Mouse (Mus musculus): ENCODE results near the gene Brix1. TPM values are rescaled to one million over a fixed set of nuclear protein-coding genes. Genes with fewer than 3 reads are reported as not detected.
A peak's percentile ranks its signal among the peaks of the same experiment; 100 is the strongest.
"Not testable (repeated sequence)": the region's sequence is repeated elsewhere in the genome, so short reads cannot be mapped to it uniquely, and the experiment has no call there.

Brix1 gene
- polyA plus RNA-seq, 1 experiment = 4.1 TPM

DNA sequence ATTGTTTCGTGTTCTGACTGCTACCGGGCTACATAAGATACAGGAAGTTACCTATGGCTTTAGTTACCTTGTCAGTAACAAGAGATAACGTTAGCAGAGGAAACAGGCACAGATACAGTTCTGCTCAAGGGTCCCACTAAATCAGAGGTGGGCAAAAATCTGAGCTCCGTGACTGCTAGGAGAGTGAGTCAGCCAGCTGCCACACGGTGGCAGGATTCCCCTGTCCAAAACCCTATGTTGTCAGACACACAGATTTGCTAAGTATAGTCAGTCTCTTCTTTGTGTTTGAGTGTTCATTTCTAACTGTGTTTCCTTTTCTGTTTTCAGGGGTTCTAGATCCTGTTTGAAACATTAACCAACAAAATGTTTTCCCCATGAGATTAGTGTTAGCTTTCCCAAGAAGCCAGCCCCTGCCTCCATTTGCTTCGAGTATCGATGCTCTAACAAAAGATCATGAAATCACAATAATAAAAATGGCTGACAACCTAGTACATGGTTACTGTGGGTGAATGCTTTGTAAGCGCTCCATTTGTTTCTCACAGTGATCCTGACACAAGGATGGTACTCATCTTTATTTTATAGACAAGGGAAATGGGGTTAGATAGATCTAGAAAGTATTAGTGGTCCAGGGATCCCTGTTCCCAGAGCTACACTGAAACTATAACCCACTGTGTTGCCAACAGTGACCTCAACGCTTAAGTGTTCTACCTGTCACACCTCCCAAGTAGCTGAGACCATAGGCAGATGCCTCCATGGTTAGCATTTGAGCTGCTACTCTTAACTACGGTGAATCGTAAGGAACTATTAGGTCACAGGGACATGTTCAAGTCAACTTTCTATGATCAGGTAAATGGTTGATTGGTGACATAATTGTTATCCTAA lies 15.3 kb upstream of the Brix1 start:
- TF ChIP-seq CTCF (IDR thresholded peaks at IDR 0.05; ENCODE audit: control insufficient read depth, insufficient read depth, insufficient replicate concordance, low read depth, low read length) (peak; percentile 55; the same call in 1 of the 2 replicates), POLR2A (IDR thresholded peaks at IDR 0.05; ENCODE audit: control insufficient read depth, low read depth, low read length) (no peak)
- Histone ChIP-seq H3K36me3 (ENCODE audit: control insufficient read depth, insufficient read depth, low read length) (no peaks in the 10 kb centered on the region), H3K27ac (ENCODE audit: control insufficient read depth, insufficient read depth, low read depth, low read length) (no peak overlapping the region), H3K4me3 (ENCODE audit: control insufficient read depth, low read depth, low read length) (no peak overlapping the region), H3K4me1 (ENCODE audit: control insufficient read depth, insufficient read depth, low read length) (no peaks in the 10 kb centered on the region), H3K27me3 (ENCODE audit: control insufficient read depth, insufficient read depth, low read length) (no peaks in the 10 kb centered on the region)

GRCm38 (mm10) chr15:10500035-10500434 lies 14.3 kb upstream of the Brix1 start:
- Histone ChIP-seq H3K27me3 (ENCODE audit: control insufficient read depth, insufficient read depth, low read length) (no peaks in the 10 kb centered on the region), H3K27ac (ENCODE audit: control insufficient read depth, insufficient read depth, low read depth, low read length) (no peak overlapping the region), H3K4me3 (ENCODE audit: control insufficient read depth, low read depth, low read length) (no peak overlapping the region), H3K36me3 (ENCODE audit: control insufficient read depth, insufficient read depth, low read length) (no peaks in the 10 kb centered on the region), H3K4me1 (ENCODE audit: control insufficient read depth, insufficient read depth, low read length) (no peaks in the 10 kb centered on the region)
- TF ChIP-seq CTCF (IDR thresholded peaks at IDR 0.05; ENCODE audit: control insufficient read depth, insufficient read depth, insufficient replicate concordance, low read depth, low read length) = no peak
- TF ChIP-seq POLR2A (IDR thresholded peaks at IDR 0.05; ENCODE audit: control insufficient read depth, low read depth, low read length) = no peak

DNA sequence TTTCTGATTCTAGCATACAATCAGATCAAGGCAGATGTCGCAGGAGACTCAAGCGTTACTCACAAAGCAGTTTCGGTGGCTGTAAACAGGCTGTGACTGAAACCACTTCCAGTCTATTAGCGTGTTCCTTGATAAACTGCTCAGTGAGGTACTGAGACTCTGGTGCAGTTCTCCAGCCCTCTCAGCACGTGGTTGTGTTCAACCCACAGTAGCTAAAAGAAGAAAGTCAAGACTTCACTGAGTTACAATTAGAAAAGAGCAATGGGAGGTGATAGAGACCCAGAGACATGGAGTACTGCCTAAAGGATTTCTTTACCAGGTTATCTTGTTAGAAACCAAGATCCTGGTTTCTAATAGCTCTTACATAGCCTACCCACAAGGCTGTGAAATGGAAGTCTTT lies 13.8 kb upstream of the Brix1 start:
- H3K36me3 ChIP-seq (ENCODE audit: control insufficient read depth, insufficient read depth, low read length) = no peaks in the 10 kb centered on the region
- no peak overlapping the region for H3K4me3 ChIP-seq (ENCODE audit: control insufficient read depth, low read depth, low read length)
- TF ChIP-seq CTCF (IDR thresholded peaks at IDR 0.05; ENCODE audit: control insufficient read depth, insufficient read depth, insufficient replicate concordance, low read depth, low read length) (no peak), POLR2A (IDR thresholded peaks at IDR 0.05; ENCODE audit: control insufficient read depth, low read depth, low read length) (no peak)
- no peak overlapping the region for H3K27ac ChIP-seq (ENCODE audit: control insufficient read depth, insufficient read depth, low read depth, low read length)
- H3K27me3 ChIP-seq (ENCODE audit: control insufficient read depth, insufficient read depth, low read length) = no peaks in the 10 kb centered on the region
- no peaks in the 10 kb centered on the region for H3K4me1 ChIP-seq (ENCODE audit: control insufficient read depth, insufficient read depth, low read length)

GRCm38 (mm10) chr15:10496696-10497095 lies 10.9 kb upstream of the Brix1 start:
- not testable (repeated sequence) for H3K4me1 ChIP-seq (ENCODE audit: control insufficient read depth, insufficient read depth, low read length); H3K36me3 ChIP-seq (ENCODE audit: control insufficient read depth, insufficient read depth, low read length); H3K27me3 ChIP-seq (ENCODE audit: control insufficient read depth, insufficient read depth, low read length); H3K4me3 ChIP-seq (ENCODE audit: control insufficient read depth, low read depth, low read length); H3K27ac ChIP-seq (ENCODE audit: control insufficient read depth, insufficient read depth, low read depth, low read length)

DNA sequence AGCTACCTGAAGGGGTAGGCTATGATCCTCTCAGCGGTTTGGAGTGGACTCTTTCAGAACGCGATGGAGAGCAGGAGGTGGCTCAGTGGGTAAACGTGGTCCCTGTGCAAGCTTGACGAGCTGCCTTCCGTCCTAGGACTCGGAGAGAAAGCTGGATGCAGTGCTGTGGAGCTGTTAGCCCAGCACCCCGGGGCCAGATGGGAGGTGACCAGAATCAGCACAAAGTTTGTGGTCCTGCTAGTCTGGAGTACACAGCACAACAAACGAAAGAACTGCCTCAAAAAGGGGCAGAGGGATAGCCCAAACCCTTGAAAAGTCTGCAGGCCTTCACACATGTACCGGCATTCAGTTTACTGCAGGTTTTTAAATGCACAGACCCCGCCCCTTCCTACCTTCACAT lies 10.2 kb upstream of the Brix1 start:
- H3K27ac ChIP-seq (ENCODE audit: control insufficient read depth, insufficient read depth, low read depth, low read length) = no peak overlapping the region
- H3K4me1 ChIP-seq (ENCODE audit: control insufficient read depth, insufficient read depth, low read length) = no peaks in the 10 kb centered on the region
- H3K36me3 ChIP-seq (ENCODE audit: control insufficient read depth, insufficient read depth, low read length) = no peaks in the 10 kb centered on the region
- no peaks in the 10 kb centered on the region for H3K27me3 ChIP-seq (ENCODE audit: control insufficient read depth, insufficient read depth, low read length)
- TF ChIP-seq POLR2A (IDR thresholded peaks at IDR 0.05; ENCODE audit: control insufficient read depth, low read depth, low read length) (no peak), CTCF (IDR thresholded peaks at IDR 0.05; ENCODE audit: control insufficient read depth, insufficient read depth, insufficient replicate concordance, low read depth, low read length) (no peak)
- H3K4me3 ChIP-seq (ENCODE audit: control insufficient read depth, low read depth, low read length) = no peak overlapping the region

DNA sequence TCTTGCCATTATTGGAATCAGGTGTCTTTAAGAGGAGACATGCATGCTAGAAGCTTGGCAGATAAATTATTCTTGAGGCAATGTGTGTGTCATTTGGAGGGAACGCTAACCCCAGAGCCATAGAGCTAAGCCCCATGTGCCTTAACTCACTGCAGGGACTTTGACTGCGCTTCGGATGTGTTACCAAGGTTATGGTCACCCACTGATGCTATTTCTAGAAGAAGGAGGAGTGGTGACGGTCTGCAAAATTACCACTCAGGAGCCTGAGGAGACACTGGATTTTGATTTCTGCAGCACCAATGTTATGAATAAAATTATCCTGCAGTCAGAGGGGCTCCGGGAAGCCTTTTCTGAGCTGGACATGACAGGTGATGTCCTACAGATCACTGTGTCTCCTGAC lies 4.4 kb upstream of the Brix1 start:
- Histone ChIP-seq H3K27ac (ENCODE audit: control insufficient read depth, insufficient read depth, low read depth, low read length) (no peak overlapping the region), H3K27me3 (ENCODE audit: control insufficient read depth, insufficient read depth, low read length) (no peaks in the 10 kb centered on the region), H3K36me3 (ENCODE audit: control insufficient read depth, insufficient read depth, low read length) (no peaks in the 10 kb centered on the region), H3K4me3 (ENCODE audit: control insufficient read depth, low read depth, low read length) (no peak overlapping the region), H3K4me1 (ENCODE audit: control insufficient read depth, insufficient read depth, low read length) (no peaks in the 10 kb centered on the region)
- TF ChIP-seq CTCF (IDR thresholded peaks at IDR 0.05; ENCODE audit: control insufficient read depth, insufficient read depth, insufficient replicate concordance, low read depth, low read length) = no peak

GRCm38 (mm10) chr15:10487246-10487645 lies 1.5 kb upstream of the Brix1 start:
- H3K36me3 ChIP-seq (ENCODE audit: control insufficient read depth, insufficient read depth, low read length) = no peaks in the 10 kb centered on the region
- no peak overlapping the region for H3K27ac ChIP-seq (ENCODE audit: control insufficient read depth, insufficient read depth, low read depth, low read length)
- TF ChIP-seq CTCF (IDR thresholded peaks at IDR 0.05; ENCODE audit: control insufficient read depth, insufficient read depth, insufficient replicate concordance, low read depth, low read length) (no peak), POLR2A (IDR thresholded peaks at IDR 0.05; ENCODE audit: control insufficient read depth, low read depth, low read length) (no peak)
- H3K27me3 ChIP-seq (ENCODE audit: control insufficient read depth, insufficient read depth, low read length) = no peaks in the 10 kb centered on the region
- H3K4me1 ChIP-seq (ENCODE audit: control insufficient read depth, insufficient read depth, low read length) = no peaks in the 10 kb centered on the region
- H3K4me3 ChIP-seq (ENCODE audit: control insufficient read depth, low read depth, low read length) = no peak overlapping the region

Data from testis, adult 2 months (tissue).